Mouse (Mus musculus) adrenal gland, adult (tissue): ENCODE measurements at regions not wholly inside any gene's neighbourhood (a gene's known extent, or its start where the extent isn't known, plus 50 kb on each side); places are given as distances from the start of the nearest gene placed in this dataset.

Experiments used
- DNase-seq, 2 experiments: peaks; one replicate each; pipeline ENCODE4 v3.0.0; 2022 to 2023; ENCODE audit warnings: low spot score in 1 of 2; ENCODE audit not compliant: inconsistent age in 2 of 2

- DNase-seq, result no peak
Measured at GRCm38 (mm10) chr3:151160516-151160915, 277.2 kb upstream of the Adgrl4 start.

- DNase-seq, result no peak
Measured at GRCm38 (mm10) chr3:151182132-151182531, 255.6 kb upstream of the Adgrl4 start.

- no peak for DNase-seq
Measured at GRCm38 (mm10) chr3:151192092-151192491, 245.6 kb upstream of the Adgrl4 start.

GRCm38 (mm10) chr3:151210978-151211377 is 226.7 kb upstream of the Adgrl4 start:
- no peak for DNase-seq

- DNase-seq, result no peak
Measured at GRCm38 (mm10) chr3:151216764-151217502, 220.8 kb upstream of the Adgrl4 start.

GRCm38 (mm10) chr3:151222407-151222806 is 215.3 kb upstream of the Adgrl4 start:
- DNase-seq, result peak in 1 of 2 experiments; percentile 33

- DNase-seq, result no peak
Measured at GRCm38 (mm10) chr3:151252458-151252857, 185.2 kb upstream of the Adgrl4 start.

GRCm38 (mm10) chr3:151262821-151263220 is 174.9 kb upstream of the Adgrl4 start:
- no peak for DNase-seq

GRCm38 (mm10) chr3:151265658-151266057 is 172.0 kb upstream of the Adgrl4 start:
- no peak for DNase-seq

GRCm38 (mm10) chr3:151269514-151269913 is 168.2 kb upstream of the Adgrl4 start:
- DNase-seq, result no peak

GRCm38 (mm10) chr3:151283829-151284228 is 153.9 kb upstream of the Adgrl4 start:
- DNase-seq, result no peak

GRCm38 (mm10) chr3:151293981-151294605 is 143.6 kb upstream of the Adgrl4 start:
- DNase-seq, result peak; percentile 62 to 88

GRCm38 (mm10) chr3:151294606-151295005 is 143.1 kb upstream of the Adgrl4 start:
- no peak for DNase-seq

GRCm38 (mm10) chr3:151295027-151295426 is 142.7 kb upstream of the Adgrl4 start:
- peak in 1 of 2 experiments; percentile 52 for DNase-seq

- peak; percentile 29 to 60 for DNase-seq
Measured at GRCm38 (mm10) chr3:151298325-151298724, 139.4 kb upstream of the Adgrl4 start.

GRCm38 (mm10) chr3:151305402-151305801 is 132.3 kb upstream of the Adgrl4 start:
- DNase-seq, result no peak

- no peak for DNase-seq
Measured at GRCm38 (mm10) chr3:151307975-151308374, 129.7 kb upstream of the Adgrl4 start.

GRCm38 (mm10) chr3:151323835-151324234 is 113.9 kb upstream of the Adgrl4 start:
- DNase-seq, result peak; percentile 22 to 52

- no peak for DNase-seq
Measured at GRCm38 (mm10) chr3:151329801-151330200, 107.9 kb upstream of the Adgrl4 start.

GRCm38 (mm10) chr3:151331906-151332305 is 105.8 kb upstream of the Adgrl4 start:
- no peak for DNase-seq

GRCm38 (mm10) chr3:151332317-151332687 is 105.4 kb upstream of the Adgrl4 start:
- DNase-seq, result no peak

- DNase-seq, result no peak
Measured at GRCm38 (mm10) chr3:151332688-151333452, 104.8 kb upstream of the Adgrl4 start.
